In the genomic region with DNA sequence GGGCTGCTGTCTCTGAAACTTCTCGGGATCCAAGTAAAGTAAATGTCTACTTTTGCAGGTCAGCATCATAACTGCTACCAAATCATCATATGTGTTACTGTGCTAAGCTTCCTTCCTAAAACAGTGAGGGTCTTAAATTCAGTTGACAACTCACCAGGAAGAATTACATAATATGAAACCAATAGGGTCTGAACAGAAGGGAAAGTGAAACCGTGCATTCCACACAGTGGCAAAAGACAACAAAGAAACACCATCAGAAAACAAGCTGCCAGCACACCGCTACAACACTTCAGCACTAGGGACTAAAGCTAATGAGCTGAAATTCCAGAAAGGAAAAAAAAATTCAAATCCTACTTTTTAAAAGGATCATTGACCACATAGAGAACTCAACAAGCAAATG, we compare ENCODE assay signal across 22 mouse cellular contexts. TPM values are rescaled to one million over a fixed set of nuclear protein-coding genes. Genes with fewer than 3 reads are reported as not detected.
DNase-seq lines count a peak whose midpoint lies in the region; ATAC-seq and TF ChIP-seq lines count a peak whose summit lies in the region.
"Had no signal": no experiment of that assay in that cellular context is flagged by ENCODE, and none has a peak within 500 bp of the region (broad histone marks: within the 10 kb centered on the region; RNA-seq: fewer than 3 reads in every experiment).

No protein-coding gene starts in this region.

- no peaks in the 10 kb centered on the region for H3K4me1 ChIP-seq in kidney, adult 2 months (ENCODE audit: control insufficient read depth, insufficient read depth, low read length)
- H3K4me1 ChIP-seq: embryonic facial prominence, embryonic 12.5 days; forebrain, embryonic 13.5 days; forebrain, embryonic 15.5 days had no signal

- no peak for DNase-seq in kidney, adult 2 months
- DNase-seq in thymus, postnatal 25 days, result no peak
- DNase-seq: adrenal gland, adult 8-10 months; adrenal gland, postnatal 14 days; adrenal gland, postnatal 36 days; cerebellum, adult 11 months; cerebellum, adult 18-20 months; cerebellum, adult 8-10 months; cerebellum, adult 9-11 months; cerebellum, postnatal 14 days; cerebellum, postnatal 36 days; forebrain, postnatal 0 days had no signal

- no peaks in the 10 kb centered on the region for H3K27me3 ChIP-seq in kidney, adult 2 months (replicated peaks; ENCODE audit: control insufficient read depth, insufficient read depth, low read length)
- H3K27me3 ChIP-seq: embryonic facial prominence, embryonic 12.5 days; forebrain, embryonic 13.5 days; forebrain, embryonic 15.5 days had no signal

- TF ChIP-seq POLR2A in kidney, adult 2 months (IDR thresholded peaks at IDR 0.05; ENCODE audit: low read depth, low read length), result no peak

- H3K36me3 ChIP-seq in kidney, adult 2 months (ENCODE audit: control insufficient read depth, insufficient read depth, low read length), result no peaks in the 10 kb centered on the region
- H3K36me3 ChIP-seq: embryonic facial prominence, embryonic 10.5 days; embryonic facial prominence, embryonic 12.5 days; forebrain, embryonic 15.5 days; G1E had no signal

- WGBS in kidney, adult 2 months, result 72% methylated on average over 3 of the region's 3 CpGs

- ATAC-seq in common myeloid progenitor, adult 5-6 weeks (replicated peaks; ENCODE audit: low read depth, poor library complexity, severe bottlenecking), result 0 out of 2 replicates have a peak, but pooled peaks have one; percentile 15
- ATAC-seq in megakaryocyte progenitor cell, adult 5-6 weeks (replicated peaks; ENCODE audit: poor library complexity), result peak; percentile 58
- no peak for ATAC-seq in cerebellum, adult (ENCODE audit: insufficient number of reproducible peaks, low FRiP score, low TSS enrichment)
- ATAC-seq: activated CD4-positive, CD25-positive, alpha-beta regulatory T cell, adult 4 months; forebrain, embryonic 13.5 days; forebrain, embryonic 15.5 days; forebrain, postnatal 0 days; Patski had no signal

- no peak overlapping the region for H3K27ac ChIP-seq in kidney, adult 2 months (ENCODE audit: insufficient read depth, low read depth, low read length)
- H3K27ac ChIP-seq: embryonic facial prominence, embryonic 10.5 days; embryonic facial prominence, embryonic 12.5 days; forebrain, embryonic 13.5 days; forebrain, embryonic 15.5 days had no signal

- H3K4me3 ChIP-seq in kidney, adult 2 months (ENCODE audit: insufficient read depth, low read depth, low read length), result no peak overlapping the region
- H3K4me3 ChIP-seq: embryonic facial prominence, embryonic 10.5 days; embryonic facial prominence, embryonic 12.5 days; forebrain, embryonic 13.5 days; forebrain, embryonic 15.5 days had no signal

- no peak for TF ChIP-seq CTCF in kidney, adult 2 months (conservative IDR thresholded peaks at IDR 0.05; ENCODE audit: insufficient read depth, insufficient read length, low read depth, low read length)

RNA-seq across cellular contexts. Expression of gene Lnpk, which starts 17.9 kb away (rescaled TPM):
- 44.5 and 49.9 TPM in 2 replicates for total RNA-seq in common myeloid progenitor, adult 5-6 weeks (2017)
- 30.8 and 34.9 TPM in 2 replicates for total RNA-seq in megakaryocyte progenitor cell, adult 5-6 weeks (2015)
- total RNA-seq in megakaryocyte progenitor cell, adult 5-6 weeks (2017), result 42.6 and 42.8 TPM in 2 replicates
- 2.6 and 3.5 TPM in 2 replicates for polyA plus RNA-seq in kidney, adult 2 months (2012; rRNA removed)
